Mouse (Mus musculus) limb, embryonic 13.5 days (tissue): ENCODE measurements around the gene Zfp618. TPM values are rescaled to one million over a fixed set of nuclear protein-coding genes. Genes with fewer than 3 reads are reported as not detected.

Experiments used
- ATAC-seq: fragments of 200-750 bp; cut with Nextera tagmentation; 2 replicates; pipeline ENCODE4 v1.8.0; 2017; ENCODE audit warnings: low read depth, moderate number of reproducible peaks, moderate TSS enrichment; ENCODE audit not compliant: low FRiP score
- H3K27ac ChIP-seq: fragments of 300-500 bp; sonication (generic); 2 replicates; pipeline ENCODE4 v1.5.1; 2015; ENCODE audit warnings: inconsistent platforms, mild to moderate bottlenecking, moderate library complexity
- H3K27me3 ChIP-seq: fragments of 300-500 bp; sonication (generic); 2 replicates; pipeline ENCODE4 v1.6.1; 2015; ENCODE audit warnings: mild to moderate bottlenecking, inconsistent platforms
- H3K36me3 ChIP-seq: fragments of 300-500 bp; sonication (generic); 2 replicates; pipeline ENCODE4 v1.6.1; 2015; ENCODE audit warnings: inconsistent platforms, mild to moderate bottlenecking, moderate library complexity
- H3K4me1 ChIP-seq: fragments of 300-500 bp; sonication (generic); 2 replicates; pipeline ENCODE4 v1.6.1; 2015; ENCODE audit warnings: inconsistent platforms
- H3K4me2 ChIP-seq: fragments of 300-500 bp; sonication (generic); replicated peaks from 2 replicates; pipeline ENCODE4 v1.6.1; 2015; ENCODE audit warnings: inconsistent platforms, mild to moderate bottlenecking, moderate library complexity
- H3K4me3 ChIP-seq: fragments of 300-500 bp; sonication (generic); 2 replicates; pipeline ENCODE4 v1.5.1; 2015; ENCODE audit warnings: moderate library complexity, mild to moderate bottlenecking, inconsistent platforms
- H3K9ac ChIP-seq: fragments of 300-500 bp; sonication (generic); 2 replicates; pipeline ENCODE4 v1.6.1; 2015; ENCODE audit warnings: mild to moderate bottlenecking, inconsistent platforms
- H3K9me3 ChIP-seq: fragments of 300-500 bp; sonication (generic); 2 replicates; pipeline ENCODE4 v1.6.1; 2016; ENCODE audit warnings: inconsistent platforms
- WGBS: fragments of 180-500 bp; shearing (Covaris S2); methylation state at CpG from one replicate; pipeline ENCODE4 v1.1.7; 2015; 5-methylcytosine and 5-hydroxymethylcytosine counted together
- polyA plus RNA-seq: library from polyadenylated mRNA; unstranded; fragments of >200 nt; fragmentation: Nextera tagmentation; extraction: Ambion mirVana; gene quantifications from 2 replicates; pipeline ENCODE4 v1.2.1, GENCODE M21; 2015

Gene Zfp618
- polyA plus RNA-seq, 1 experiment from 2014 or later, result 39.2 TPM

GRCm38 (mm10) chr4:63181556-63181955, 216.2 kb downstream of the Zfp618 start:
- Histone ChIP-seq H3K9ac (no peak overlapping the region), H3K36me3 (no peaks in the 10 kb centered on the region), H3K27me3 (0 out of 2 replicates have a peak, but pooled peaks cover 3% of the 10 kb centered on the region), H3K4me1 (peaks cover 19% of the 10 kb centered on the region), H3K9me3 (no peaks in the 10 kb centered on the region), H3K4me3 (no peak overlapping the region), H3K4me2 (no peak overlapping the region), H3K27ac (no peak overlapping the region)
- 3% methylated on average over 5 of the region's 5 CpGs for WGBS
- peak; percentile 86 for ATAC-seq

- Histone ChIP-seq H3K4me1 (peaks cover 50% of the 10 kb centered on the region), H3K9me3 (no peaks in the 10 kb centered on the region), H3K9ac (no peak overlapping the region), H3K27me3 (0 out of 2 replicates have a peak, but pooled peaks cover 3% of the 10 kb centered on the region), H3K27ac (peak overlapping the region; percentile 92), H3K4me3 (no peak overlapping the region), H3K36me3 (no peaks in the 10 kb centered on the region), H3K4me2 (no peak overlapping the region)
- ATAC-seq, result peak; percentile 86
- 49% methylated on average over 21 of the region's 21 CpGs for WGBS
Observed at GRCm38 (mm10) chr4:63186281-63186870, 221.0 kb downstream of the Zfp618 start.

Other genes with a start within 250 kb of the Zfp618 start
- 0.56 and 2.5 TPM in 2 replicates for gene Ambp, start 189.2 kb downstream of the Zfp618 start, polyA plus RNA-seq
- 0.10 and 0.13 TPM in 2 replicates for gene Kif12, start 206.6 kb downstream of the Zfp618 start, polyA plus RNA-seq
- gene Col27a1, start 248.4 kb downstream of the Zfp618 start, polyA plus RNA-seq, result 32.1 and 32.3 TPM in 2 replicates